Mouse (Mus musculus) lung, adult 2 months (tissue): ENCODE data around the gene Rwdd1.

Source experiments
- CTCF ChIP-seq: fragments of 200-500 bp; IDR thresholded peaks from 2 replicates; pipeline ENCODE4 v1.5.1; 2011; ENCODE audit warnings: mild to moderate bottlenecking, low read length, control low read depth; ENCODE audit not compliant: insufficient read depth
- POLR2A ChIP-seq: fragments of 200-500 bp; IDR thresholded peaks from 2 replicates; pipeline ENCODE4 v1.6.1; 2011; ENCODE audit warnings: low read depth, mild to moderate bottlenecking, control low read depth, low read length, borderline replicate concordance; ENCODE audit errors: extremely low read depth

DNA sequence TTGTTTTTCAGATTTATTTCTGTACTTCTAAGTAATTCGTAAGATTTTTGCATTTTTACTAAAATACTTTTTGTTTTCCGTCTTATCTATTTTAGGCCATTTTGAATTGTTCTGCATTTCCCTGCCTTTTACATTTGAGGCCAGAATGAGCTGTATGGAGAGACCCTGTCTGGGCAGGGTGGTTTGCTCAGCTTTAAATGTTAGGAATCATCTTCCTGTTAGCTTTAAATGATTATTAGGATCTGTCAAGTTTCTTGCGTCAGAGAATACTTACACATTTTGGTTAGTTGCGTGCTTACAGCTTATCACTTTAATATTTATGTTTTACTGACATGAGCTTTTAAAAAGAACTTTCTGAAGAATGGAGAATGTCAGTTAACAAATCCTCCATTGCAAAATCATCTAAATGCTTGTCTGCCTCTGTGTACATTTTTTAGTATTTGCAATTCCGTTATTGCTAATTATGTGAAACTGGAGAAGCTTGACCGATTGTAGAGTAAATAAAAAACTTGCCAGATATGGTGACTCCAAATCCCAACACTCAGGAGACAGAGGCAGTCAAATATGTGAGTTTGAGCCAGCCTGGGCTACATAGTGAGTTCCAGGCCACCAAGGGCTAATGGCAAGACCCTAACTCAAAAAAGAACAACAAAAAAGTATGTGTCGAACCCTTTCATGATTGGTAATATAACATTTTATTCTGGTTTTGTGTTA is 44.5 kb downstream of the Rwdd1 start:
- TF ChIP-seq CTCF (no peak), POLR2A (no peak)
